Comparison of ENCODE assay signal across 14 mouse cellular contexts in genomic region chr17:85256930-85257329, GRCm38 (mm10).
DNase-seq lines count a peak whose midpoint lies in the region; ATAC-seq and TF ChIP-seq lines count a peak whose summit lies in the region.
"Had no signal": no experiment of that assay in that cellular context is flagged by ENCODE, and none has a peak within 500 bp of the region (broad histone marks: within the 10 kb centered on the region; RNA-seq: fewer than 3 reads in every experiment).

No protein-coding gene starts in this region.

- no peak overlapping the region for H3K27ac ChIP-seq in neural tube, embryonic 11.5 days (ENCODE audit: low read depth, low read length)
- no peak overlapping the region for H3K27ac ChIP-seq in liver, embryonic 16.5 days (ENCODE audit: low read length)
- H3K27ac ChIP-seq in left cerebral cortex, adult 2 months: no peak overlapping the region
- H3K27ac ChIP-seq: kidney, embryonic 15.5 days had no signal

- intact Hi-C loops in left cerebral cortex, adult 2 months (cut with DNase I): no loop called here

- no peak overlapping the region for H3K4me2 ChIP-seq in neural tube, embryonic 11.5 days (ENCODE audit: low read depth)
- H3K4me2 ChIP-seq in liver, embryonic 16.5 days (ENCODE audit: low read depth, low read length): 0 out of 2 replicates have a peak overlapping the region, but pooled peaks have one; percentile 11
- H3K4me2 ChIP-seq: kidney, embryonic 15.5 days had no signal

- TF ChIP-seq CTCF in left cerebral cortex, adult 2 months (IDR thresholded peaks at IDR 0.05): no peak

- H3K9ac ChIP-seq in neural tube, embryonic 11.5 days (ENCODE audit: low read length): no peak overlapping the region
- no peak overlapping the region for H3K9ac ChIP-seq in liver, embryonic 16.5 days (ENCODE audit: low read depth, low read length)
- H3K9ac ChIP-seq: kidney, embryonic 15.5 days had no signal

- no peak for ATAC-seq in neural tube, embryonic 11.5 days (ENCODE audit: insufficient read depth, low FRiP score, low TSS enrichment)
- no peak for ATAC-seq in liver, embryonic 16.5 days (ENCODE audit: low read depth)
- ATAC-seq: CD4-positive, CD25-positive, alpha-beta regulatory T cell, adult 4 months had no signal

- no peaks in the 10 kb centered on the region for H3K27me3 ChIP-seq in neural tube, embryonic 11.5 days (ENCODE audit: control insufficient read depth, insufficient read depth, low read length)
- no peaks in the 10 kb centered on the region for H3K27me3 ChIP-seq in liver, embryonic 16.5 days (ENCODE audit: control insufficient read depth, insufficient read depth, low read depth, low read length)
- H3K27me3 ChIP-seq: kidney, embryonic 15.5 days had no signal

- H3K4me3 ChIP-seq in neural tube, embryonic 11.5 days (ENCODE audit: low read depth, low read length): no peak overlapping the region
- no peak overlapping the region for H3K4me3 ChIP-seq in liver, embryonic 16.5 days (ENCODE audit: low read depth, low read length)
- no peak overlapping the region for H3K4me3 ChIP-seq in left cerebral cortex, adult 2 months
- H3K4me3 ChIP-seq: kidney, embryonic 15.5 days had no signal

- H3K36me3 ChIP-seq in neural tube, embryonic 11.5 days (ENCODE audit: control insufficient read depth, insufficient read depth, low read length): no peaks in the 10 kb centered on the region
- no peaks in the 10 kb centered on the region for H3K36me3 ChIP-seq in liver, embryonic 16.5 days (ENCODE audit: control insufficient read depth, insufficient read depth)
- H3K36me3 ChIP-seq: kidney, embryonic 15.5 days had no signal

- DNase-seq in neural tube, embryonic 11.5 days (ENCODE audit: low spot score): peak; percentile 44
- no peak for DNase-seq in neural tube, embryonic 10.5 days (ENCODE audit: extremely low spot score, low spot score)
- peak; percentile 35 for DNase-seq in forelimb bud, embryonic 11.5 days (ENCODE audit: low read depth, low spot score)
- no peak for DNase-seq in cerebellum, postnatal 25 days
- DNase-seq in left cerebral cortex, adult 2 months (ENCODE audit: extremely low spot score in 1 of 2, low spot score in 2 of 2): no peak
- no peak for DNase-seq in urinary bladder, postnatal 10 days (ENCODE audit: low spot score)
- no peak for DNase-seq in ovary, postnatal 36 days (ENCODE audit: low spot score)
- DNase-seq: adrenal gland, postnatal 10 days; heart, adult 18-20 months; left cerebral cortex, postnatal 4 days; right cerebral cortex, postnatal 4 days had no signal

- 0 out of 2 replicates have a peak, but pooled peaks cover 2% of the 10 kb centered on the region for H3K4me1 ChIP-seq in neural tube, embryonic 11.5 days (ENCODE audit: control insufficient read depth, insufficient read depth, low read length)
- H3K4me1 ChIP-seq in liver, embryonic 16.5 days (ENCODE audit: control insufficient read depth, low read depth, low read length): no peaks in the 10 kb centered on the region
- H3K4me1 ChIP-seq: kidney, embryonic 15.5 days had no signal

- H3K9me3 ChIP-seq in neural tube, embryonic 11.5 days (ENCODE audit: control insufficient read depth, low read length): no peaks in the 10 kb centered on the region
- no peaks in the 10 kb centered on the region for H3K9me3 ChIP-seq in liver, embryonic 16.5 days (replicated peaks; ENCODE audit: control insufficient read depth, low read length)
- H3K9me3 ChIP-seq: kidney, embryonic 15.5 days had no signal

- 5% methylated on average over 9 of the region's 9 CpGs for WGBS in neural tube, embryonic 11.5 days
- WGBS in liver, embryonic 16.5 days (ENCODE audit: insufficient replicate concordance): 36% methylated on average over 9 of the region's 9 CpGs

Comparison
In these comparisons a context has a peak if more than half of its experiments do, and no peak if none do; other contexts are left out.
1. DNase-seq: peak in neural tube, embryonic 11.5 days (single experiment) and forelimb bud, embryonic 11.5 days (single experiment); none in neural tube, embryonic 10.5 days (single experiment), cerebellum, postnatal 25 days (0 of 2), left cerebral cortex, adult 2 months (0 of 2), urinary bladder, postnatal 10 days (single experiment) and ovary, postnatal 36 days (single experiment).